Mouse (Mus musculus): ENCODE results near the gene Tmem222.
A peak's percentile ranks its signal among the peaks of the same experiment; 100 is the strongest.

Tmem222 gene

DNA sequence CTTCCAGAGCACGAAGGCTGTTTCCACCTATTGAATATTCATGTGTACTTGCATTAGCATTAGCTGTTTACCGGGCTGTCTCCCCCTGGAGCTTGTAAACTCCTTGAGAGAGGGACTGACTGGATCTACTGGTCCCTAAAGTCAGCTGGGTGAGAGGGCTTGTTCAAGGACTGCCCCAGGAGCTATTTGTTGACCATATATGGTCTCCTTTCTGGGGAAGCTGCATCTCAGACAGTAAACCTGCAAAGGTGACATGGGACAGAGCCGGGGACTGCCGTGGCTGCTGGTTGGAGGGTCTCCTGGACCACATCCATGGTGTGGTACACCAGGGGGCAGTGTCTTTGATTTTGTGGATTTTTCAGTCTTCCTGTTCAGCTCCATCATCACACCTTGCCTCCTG lies 5.1 kb upstream of the Tmem222 start:
- DNase-seq, result no peak

DNA sequence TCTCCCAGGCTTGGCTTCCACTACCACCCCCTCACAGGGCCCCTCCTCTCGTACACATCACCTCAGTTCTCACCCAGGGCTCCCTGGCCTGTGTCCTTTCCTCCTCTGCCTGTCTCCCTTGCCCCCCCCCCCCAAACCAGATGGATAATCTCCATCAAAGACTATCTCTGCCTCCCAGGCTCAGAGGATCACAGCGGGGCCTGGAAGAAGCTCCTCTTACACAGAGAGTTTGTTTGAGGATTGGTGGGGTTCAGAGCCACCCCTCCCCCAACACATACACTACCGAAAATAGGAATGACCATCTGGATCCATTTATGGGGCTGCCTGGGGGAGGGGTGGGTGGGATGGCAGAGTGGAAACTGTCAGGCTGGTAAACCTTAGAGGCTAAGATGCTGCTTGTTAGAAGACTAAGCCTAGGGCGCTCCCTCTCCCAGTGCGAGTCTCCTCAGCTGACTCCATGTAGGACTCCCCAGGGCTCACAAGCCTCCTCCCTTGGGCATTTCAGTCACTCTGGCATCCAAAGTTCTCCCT lies 4.4 kb upstream of the Tmem222 start:
- no peak for DNase-seq

GRCm38 (mm10) chr4:133281513-133281912 lies 3.9 kb upstream of the Tmem222 start:
- no peak for DNase-seq

DNA sequence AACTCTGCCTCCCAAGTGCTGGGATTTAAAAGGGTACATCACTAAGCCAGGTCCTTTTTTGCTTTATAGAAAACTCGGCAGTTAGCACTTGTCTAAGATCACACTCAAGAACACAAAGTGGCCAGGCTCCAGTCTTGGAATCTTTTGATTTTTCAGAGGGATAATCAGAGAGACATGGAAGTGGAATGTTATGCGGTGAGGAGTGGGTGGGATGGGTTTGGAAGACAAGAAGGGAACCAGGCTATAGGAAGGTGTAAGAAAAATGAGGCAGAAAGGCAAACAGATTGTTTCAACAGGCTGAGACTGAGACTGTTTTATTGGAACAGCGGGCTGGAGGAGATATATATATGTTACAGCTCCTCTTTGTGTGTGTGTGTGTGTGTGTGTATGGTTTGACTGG lies 890 bp upstream of the Tmem222 start:
- no peak for DNase-seq

- no peak for DNase-seq
These were observed 475 bp upstream of the Tmem222 start for GRCm38 (mm10) chr4:133278067-133278466.

DNA sequence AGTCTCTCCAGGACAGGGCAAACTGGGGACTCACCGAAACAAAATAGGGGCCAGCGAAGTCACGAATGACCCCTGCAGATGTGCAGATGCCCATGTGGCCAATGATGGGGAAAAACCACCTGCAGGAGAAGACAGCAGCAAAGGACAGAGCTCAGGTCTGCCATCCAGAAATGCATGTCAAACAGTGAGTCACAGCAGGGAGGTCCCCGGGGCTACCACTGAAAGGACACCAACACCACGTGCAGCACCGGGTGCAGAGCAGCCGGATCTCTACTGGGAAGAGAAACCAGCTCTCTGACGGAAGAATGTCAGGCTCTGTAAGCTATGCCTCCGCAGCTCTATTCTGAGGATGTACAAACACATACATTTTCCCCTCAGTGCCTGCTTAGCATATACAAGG lies 6.7 kb downstream of the Tmem222 start:
- DNase-seq, result no peak

DNA sequence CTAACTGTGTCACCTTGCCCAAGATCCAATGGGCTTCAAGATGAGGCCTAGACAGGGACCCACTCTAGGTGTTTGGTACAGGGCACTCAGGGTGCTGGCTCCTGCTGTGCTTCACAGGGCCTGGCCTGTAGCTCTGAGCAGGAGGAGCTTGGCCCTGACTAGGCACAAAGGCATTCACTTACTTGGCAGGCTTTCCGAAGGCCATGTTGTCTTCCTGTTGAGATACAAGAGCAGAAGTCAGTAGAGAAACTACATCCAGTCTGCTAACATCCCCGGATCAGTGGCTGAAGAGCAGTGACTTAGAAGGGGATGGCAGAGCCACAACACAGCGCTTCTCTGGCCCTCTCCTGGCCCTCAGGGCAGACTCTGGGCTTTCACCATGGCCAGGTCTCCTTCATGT lies 8.0 kb downstream of the Tmem222 start:
- DNase-seq, result no peak

- no peak for DNase-seq
These were observed 8.7 kb downstream of the Tmem222 start for GRCm38 (mm10) chr4:133268931-133269330.

- DNase-seq, result no peak
These were observed 11.2 kb downstream of the Tmem222 start for GRCm38 (mm10) chr4:133266248-133266880.

GRCm38 (mm10) chr4:133265759-133266158 lies 11.8 kb downstream of the Tmem222 start:
- DNase-seq, result no peak

- no peak for DNase-seq
These were observed 12.3 kb downstream of the Tmem222 start for GRCm38 (mm10) chr4:133265297-133265696.

- DNase-seq, result no peak
These were observed 13.0 kb downstream of the Tmem222 start for GRCm38 (mm10) chr4:133264559-133264958.

DNA sequence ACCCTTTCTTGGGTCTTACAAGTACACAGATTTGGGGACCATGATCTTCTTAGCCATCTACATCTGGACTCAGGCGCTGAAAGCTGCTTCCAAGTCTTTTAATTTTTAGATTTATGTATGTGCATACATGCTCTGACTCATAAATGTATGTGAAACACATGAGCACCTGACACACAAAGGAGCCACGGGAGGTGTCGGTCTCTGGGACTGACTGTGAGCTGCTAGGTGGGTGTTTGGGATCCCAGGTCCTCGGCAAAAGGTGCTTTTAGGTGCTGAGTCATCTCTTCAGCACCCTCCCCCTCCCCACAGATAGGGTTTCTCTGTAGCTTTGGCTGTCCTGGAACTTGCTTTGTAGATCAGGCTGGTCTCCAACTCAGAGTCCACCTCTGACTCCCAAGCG lies 13.8 kb downstream of the Tmem222 start:
- DNase-seq, result no peak

GRCm38 (mm10) chr4:133262882-133263281 lies 14.7 kb downstream of the Tmem222 start, which contains the start of gene Sytl1:
Gene Sytl1, minus strand, starts transcription at chr4:133263113.
- DNase-seq, result no peak

DNA sequence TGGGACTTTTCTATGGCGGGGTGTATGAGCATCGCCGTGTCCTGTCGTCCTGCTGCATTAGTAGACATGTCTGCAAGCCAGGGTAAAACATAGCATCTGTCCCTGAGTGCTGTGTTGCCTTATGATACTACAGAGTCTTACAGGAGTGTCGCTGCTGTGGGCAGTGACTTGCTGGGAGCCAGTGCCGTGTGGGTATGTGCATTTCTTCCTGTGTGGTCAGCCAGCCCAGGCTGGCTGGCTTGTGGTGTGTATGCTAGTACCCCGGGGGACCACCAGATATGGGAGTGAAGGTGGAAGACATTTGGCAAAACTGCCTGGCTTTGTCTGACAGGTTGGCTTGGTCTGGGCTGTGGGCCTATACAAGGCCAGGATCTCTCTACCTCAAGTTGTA lies 15.2 kb downstream of the Tmem222 start:
- DNase-seq, result no peak

GRCm38 (mm10) chr4:133261641-133262374 lies 15.8 kb downstream of the Tmem222 start:
- no peak for DNase-seq

- no peak for DNase-seq
These were observed 19.7 kb downstream of the Tmem222 start for GRCm38 (mm10) chr4:133257798-133258408.

GRCm38 (mm10) chr4:133257230-133257629 lies 20.4 kb downstream of the Tmem222 start:
- DNase-seq, result no peak

DNA sequence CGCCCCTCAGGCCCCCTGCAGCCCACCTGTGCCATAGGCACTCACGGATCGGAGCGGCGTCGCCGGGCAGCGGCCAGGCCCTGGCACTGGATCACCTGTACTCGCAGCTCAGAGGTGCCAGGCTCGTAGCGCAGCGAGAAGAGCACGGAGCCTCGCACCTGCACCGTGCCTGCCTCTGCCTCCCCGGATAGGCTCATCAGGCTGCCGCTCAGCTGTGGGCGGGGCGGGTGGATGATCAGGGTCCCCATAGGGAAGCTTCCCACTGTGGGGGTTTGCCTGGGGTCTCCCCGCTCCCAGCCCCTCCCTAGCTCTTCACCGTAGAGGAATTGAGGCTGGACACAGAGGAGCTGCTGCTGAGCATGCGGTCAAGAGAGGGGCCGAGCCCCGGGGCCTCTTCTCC lies 20.8 kb downstream of the Tmem222 start:
- no peak for DNase-seq

- DNase-seq, result no peak
These were observed 22.2 kb downstream of the Tmem222 start for GRCm38 (mm10) chr4:133255392-133255791.

- DNase-seq, result peak; percentile 33
These were observed 24.2 kb downstream of the Tmem222 start for GRCm38 (mm10) chr4:133253412-133253811.

GRCm38 (mm10) chr4:133252089-133252488 lies 25.5 kb downstream of the Tmem222 start:
- DNase-seq, result no peak

GRCm38 (mm10) chr4:133251214-133251613 lies 26.4 kb downstream of the Tmem222 start:
- no peak for DNase-seq

DNA sequence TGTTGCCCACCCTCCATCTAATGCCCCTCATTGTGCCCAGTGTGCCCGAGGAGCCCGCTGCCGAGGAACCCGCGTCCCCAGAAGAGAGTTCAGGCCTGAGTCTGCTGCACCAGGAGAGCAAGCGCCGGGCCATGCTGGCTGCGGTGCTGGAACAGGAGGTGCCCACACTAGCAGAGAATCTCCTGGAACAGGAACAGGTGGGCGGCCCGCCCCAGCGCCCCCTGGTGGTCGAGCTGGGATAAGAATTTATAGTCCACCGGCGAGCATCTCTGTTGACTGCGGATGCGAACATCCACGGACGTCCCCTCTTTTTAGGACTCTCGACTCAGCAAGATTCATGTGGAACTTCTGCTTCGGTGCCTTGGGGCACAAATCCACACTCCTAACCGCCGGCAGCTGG lies 27.0 kb downstream of the Tmem222 start:
- DNase-seq, result peak; percentile 85
